Mouse (Mus musculus): ENCODE measurements at regions not wholly inside any gene's neighbourhood (a gene's known extent, or its start where the extent isn't known, plus 50 kb on each side); places are given as distances from the start of the nearest gene placed in this dataset.

GRCm38 (mm10) chr10:118765051-118765450 lies 105.0 kb downstream of the Dyrk2 start:
- DNase-seq (ENCODE audit: low spot score in 2 of 2): no peak

- DNase-seq (ENCODE audit: low spot score in 2 of 2): no peak
These were observed 104.2 kb downstream of the Dyrk2 start for GRCm38 (mm10) chr10:118765544-118766441.

- no peak for DNase-seq (ENCODE audit: low spot score in 2 of 2)
These were observed 103.2 kb downstream of the Dyrk2 start for GRCm38 (mm10) chr10:118766826-118767225.

GRCm38 (mm10) chr10:118769751-118770150 lies 100.3 kb downstream of the Dyrk2 start:
- no peak for DNase-seq (ENCODE audit: low spot score in 2 of 2)

- DNase-seq (ENCODE audit: low spot score in 2 of 2): no peak
These were observed 91.4 kb downstream of the Dyrk2 start for GRCm38 (mm10) chr10:118778656-118779055.

GRCm38 (mm10) chr10:118780831-118781569 lies 89.0 kb downstream of the Dyrk2 start:
- DNase-seq (ENCODE audit: low spot score in 2 of 2): no peak

- no peak for DNase-seq (ENCODE audit: low spot score in 2 of 2)
These were observed 88.2 kb downstream of the Dyrk2 start for GRCm38 (mm10) chr10:118781811-118782232.

GRCm38 (mm10) chr10:118782646-118783045 lies 87.4 kb downstream of the Dyrk2 start:
- no peak for DNase-seq (ENCODE audit: low spot score in 2 of 2)

- DNase-seq (ENCODE audit: low spot score in 2 of 2): no peak
These were observed 82.7 kb downstream of the Dyrk2 start for GRCm38 (mm10) chr10:118787280-118787690.

GRCm38 (mm10) chr10:118792352-118793100 lies 77.5 kb downstream of the Dyrk2 start:
- DNase-seq (ENCODE audit: low spot score in 2 of 2): no peak

- no peak for DNase-seq (ENCODE audit: low spot score in 2 of 2)
These were observed 76.2 kb downstream of the Dyrk2 start for GRCm38 (mm10) chr10:118793794-118794193.

- DNase-seq (ENCODE audit: low spot score in 2 of 2): no peak
These were observed 75.5 kb downstream of the Dyrk2 start for GRCm38 (mm10) chr10:118794395-118795060.

GRCm38 (mm10) chr10:118795061-118795407 lies 75.0 kb downstream of the Dyrk2 start:
- DNase-seq (ENCODE audit: low spot score in 2 of 2): no peak

- no peak for DNase-seq (ENCODE audit: low spot score in 2 of 2)
These were observed 73.5 kb downstream of the Dyrk2 start for GRCm38 (mm10) chr10:118796512-118796911.

- DNase-seq (ENCODE audit: low spot score in 2 of 2): no peak
These were observed 72.8 kb downstream of the Dyrk2 start for GRCm38 (mm10) chr10:118797256-118797655.

GRCm38 (mm10) chr10:118799767-118800166 lies 70.2 kb downstream of the Dyrk2 start:
- DNase-seq (ENCODE audit: low spot score in 2 of 2): no peak

GRCm38 (mm10) chr10:118803922-118804557 lies 66.0 kb downstream of the Dyrk2 start:
- DNase-seq (ENCODE audit: low spot score in 2 of 2): no peak

- peak in 1 of 2 experiments; percentile 28 for DNase-seq (ENCODE audit: low spot score in 2 of 2)
These were observed 65.4 kb downstream of the Dyrk2 start for GRCm38 (mm10) chr10:118804574-118804973.

All from spleen, postnatal 14 days (tissue).